Mouse (Mus musculus) cerebral cortex, adult 2 months (tissue): ENCODE measurements around the gene Atoh7.

ENCODE experiments used
- WGBS: fragments of 180-500 bp; shearing (Covaris S2); methylation state at CpG from one replicate; pipeline ENCODE4 v1.1.7; 2018; 5-methylcytosine and 5-hydroxymethylcytosine counted together

The Atoh7 gene

DNA sequence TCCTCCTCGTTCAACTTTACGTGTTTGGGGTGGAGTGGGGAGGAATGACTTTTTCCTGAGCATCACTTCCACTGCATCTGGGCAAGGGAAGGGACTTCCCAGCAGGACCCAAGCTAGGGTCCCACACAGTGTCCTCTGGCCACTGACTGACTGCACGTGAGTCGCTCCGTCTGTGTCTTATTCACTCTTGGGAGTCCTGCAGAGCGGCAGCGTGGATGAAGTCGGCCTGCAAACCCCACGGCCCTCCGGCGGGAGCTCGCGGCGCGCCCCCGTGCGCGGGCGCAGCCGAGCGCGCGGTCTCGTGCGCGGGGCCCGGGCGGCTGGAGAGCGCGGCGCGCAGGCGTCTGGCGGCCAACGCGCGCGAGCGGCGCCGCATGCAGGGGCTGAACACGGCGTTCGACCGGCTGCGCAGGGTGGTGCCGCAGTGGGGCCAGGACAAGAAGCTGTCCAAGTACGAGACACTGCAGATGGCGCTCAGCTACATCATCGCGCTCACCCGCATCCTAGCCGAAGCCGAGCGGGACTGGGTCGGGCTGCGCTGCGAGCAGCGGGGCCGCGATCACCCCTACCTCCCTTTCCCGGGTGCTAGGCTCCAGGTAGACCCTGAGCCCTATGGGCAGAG is 601 bp downstream of the Atoh7 start:
- under 1% methylated on average over 57 of the region's 62 CpGs for WGBS

DNA sequence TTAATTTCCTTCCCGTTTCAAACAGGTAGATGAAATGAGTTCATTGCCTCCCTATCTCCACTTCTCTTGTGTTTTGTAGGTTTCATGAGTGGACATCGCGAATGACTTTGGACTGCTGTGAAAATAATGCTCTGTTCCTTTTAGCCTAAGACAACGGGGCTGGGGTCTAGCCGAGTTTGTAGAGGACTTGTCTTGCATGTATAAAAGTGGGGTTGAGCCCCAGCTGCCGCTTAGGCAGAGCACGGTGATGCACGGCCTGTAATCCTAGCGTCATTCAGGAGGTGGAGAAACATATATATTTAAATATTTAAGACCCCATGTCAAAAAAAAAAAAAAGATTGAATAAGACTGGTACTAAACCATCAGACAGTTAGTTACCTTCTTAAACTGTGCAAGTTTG is 1.2 kb downstream of the Atoh7 start:
- WGBS, result 4% methylated on average over 9 of the region's 9 CpGs

DNA sequence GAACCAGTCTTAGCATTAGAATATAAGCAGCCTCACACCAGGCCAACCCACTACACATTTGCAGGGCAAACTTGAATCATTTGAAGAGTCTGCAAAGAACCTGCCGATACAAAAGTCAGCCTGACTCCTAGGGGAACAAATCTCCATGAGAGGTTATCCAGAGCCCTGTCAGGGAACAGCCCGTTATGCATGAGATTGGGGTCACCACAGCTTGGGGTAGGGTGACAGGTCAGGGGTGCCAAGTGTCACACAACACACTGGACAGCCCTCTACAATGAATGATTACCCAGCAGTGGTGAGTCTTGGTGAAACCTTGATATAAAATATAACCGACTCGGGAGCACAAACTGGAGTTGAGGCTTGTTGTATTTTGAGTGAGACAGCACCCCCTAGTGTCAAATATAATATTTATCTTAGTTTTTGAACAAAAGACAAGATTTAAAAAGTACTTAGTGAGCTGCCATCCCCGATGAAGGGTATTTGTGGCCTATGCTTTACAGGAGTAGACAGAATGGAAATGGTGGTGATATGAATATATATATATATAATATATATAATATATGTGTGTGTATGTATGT is 13.7 kb downstream of the Atoh7 start:
- WGBS, result 36% methylated on average over 5 of the region's 5 CpGs

DNA sequence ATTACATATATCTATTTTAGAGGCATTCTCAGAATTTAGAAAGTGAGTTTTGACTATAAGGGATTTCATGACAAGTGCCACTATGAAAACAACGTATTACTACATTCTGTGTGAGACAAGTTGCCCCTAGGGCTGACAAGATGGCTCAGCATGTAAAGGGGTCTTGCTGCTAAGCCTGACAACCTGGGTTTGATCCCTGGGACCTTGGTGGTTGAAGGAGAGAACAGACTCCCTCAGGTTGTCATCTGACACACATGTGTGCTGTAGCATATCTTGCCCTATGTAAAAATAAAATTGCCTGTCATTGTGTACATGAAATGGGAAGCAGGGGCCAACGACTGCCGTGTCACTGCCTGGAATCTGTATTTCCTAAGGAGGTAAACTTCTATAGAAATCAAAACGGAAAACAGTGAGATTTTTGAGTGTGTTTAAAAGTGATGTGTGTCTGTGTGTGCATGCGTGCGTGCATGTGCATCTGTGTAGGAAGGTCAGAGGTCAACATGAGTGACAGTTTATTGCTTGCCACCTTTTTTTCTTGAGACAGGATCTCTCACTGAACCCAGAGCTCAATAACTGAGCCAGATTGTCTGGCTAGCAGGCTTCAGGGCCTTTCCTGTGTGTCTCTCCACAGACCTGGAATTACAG is 14.4 kb downstream of the Atoh7 start:
- 84% methylated on average over 6 of the region's 6 CpGs for WGBS

DNA sequence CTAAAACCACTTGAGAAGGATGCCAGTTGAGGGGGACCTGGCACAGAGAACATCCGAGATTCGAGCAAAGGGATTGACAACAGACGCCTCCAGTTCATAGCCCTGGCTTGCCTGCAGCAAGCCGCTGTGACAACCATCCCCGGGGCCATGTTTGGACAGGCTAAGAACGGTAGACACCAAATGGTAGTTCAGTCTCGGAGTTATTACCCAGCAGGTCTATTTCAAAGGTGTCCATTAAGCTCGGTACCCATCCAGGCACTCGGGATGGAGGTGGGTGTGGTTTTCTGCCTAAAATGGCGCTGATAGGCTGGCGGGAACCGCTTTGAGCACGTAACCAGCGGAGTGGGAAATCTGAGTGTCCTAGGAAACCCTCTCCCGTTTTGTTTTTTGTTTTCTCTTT is 16.4 kb downstream of the Atoh7 start:
- WGBS, result 78% methylated on average over 15 of the region's 15 CpGs

DNA sequence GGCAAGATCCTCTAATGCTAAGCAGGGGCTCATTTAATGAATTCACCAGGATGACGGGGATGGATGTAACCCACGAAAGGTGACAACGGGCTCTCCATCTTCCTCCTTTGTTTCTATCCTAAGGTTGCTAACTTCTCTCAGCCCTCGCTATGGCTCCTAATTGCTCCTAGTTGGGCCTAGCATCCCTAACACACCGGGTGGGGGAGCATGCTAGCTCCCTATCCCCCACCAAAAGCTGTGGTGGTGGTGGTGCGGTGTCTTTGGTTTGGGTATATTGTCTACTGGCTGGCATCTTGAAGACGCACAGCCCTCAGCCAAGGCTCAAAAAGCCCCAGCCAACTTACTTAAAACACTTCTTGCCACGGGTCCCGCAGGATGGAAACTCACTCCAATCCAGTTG is 16.9 kb downstream of the Atoh7 start:
- WGBS, result 93% methylated on average over 9 of the region's 9 CpGs

DNA sequence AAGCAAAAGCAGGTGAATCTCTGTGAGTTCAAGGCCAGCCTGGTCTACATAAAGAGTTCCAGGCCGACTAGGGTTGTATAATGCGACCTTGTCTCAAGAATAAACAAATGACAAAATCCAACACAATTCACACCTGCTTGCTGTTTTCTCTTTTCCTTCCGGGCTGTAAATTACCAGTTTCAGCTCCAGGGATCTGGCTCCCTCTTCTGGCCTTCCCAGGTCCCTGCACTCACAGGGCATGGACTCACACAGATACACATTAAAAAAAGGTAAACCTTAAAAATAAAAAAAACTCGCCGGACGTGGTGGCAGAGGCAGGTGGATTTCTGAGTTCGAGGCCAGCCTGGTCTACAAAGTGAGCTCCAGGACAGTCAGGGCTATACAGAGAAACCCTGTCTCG is 18.1 kb downstream of the Atoh7 start:
- WGBS, result 97% methylated on average over 8 of the region's 8 CpGs

DNA sequence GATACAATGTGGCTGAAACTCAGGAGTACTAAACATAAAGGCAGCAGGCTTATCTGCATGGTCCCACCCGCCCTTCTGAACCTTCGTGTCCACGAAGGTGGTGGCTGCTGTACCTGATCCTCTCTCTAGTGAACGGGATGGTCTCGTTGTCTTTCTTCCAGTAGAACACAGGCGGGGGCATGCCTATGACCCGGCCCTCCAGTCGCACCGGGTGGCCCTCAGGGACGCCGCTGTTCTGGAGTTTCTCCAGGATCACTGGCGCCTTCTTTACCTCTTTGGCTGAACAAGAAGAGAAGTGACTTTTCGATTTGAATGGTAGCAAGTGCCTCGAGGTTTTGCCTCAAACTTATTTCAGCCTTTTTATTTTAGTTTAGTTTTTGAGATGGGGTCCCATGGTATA is 20.5 kb downstream of the Atoh7 start:
- WGBS, result 85% methylated on average over 14 of the region's 14 CpGs

DNA sequence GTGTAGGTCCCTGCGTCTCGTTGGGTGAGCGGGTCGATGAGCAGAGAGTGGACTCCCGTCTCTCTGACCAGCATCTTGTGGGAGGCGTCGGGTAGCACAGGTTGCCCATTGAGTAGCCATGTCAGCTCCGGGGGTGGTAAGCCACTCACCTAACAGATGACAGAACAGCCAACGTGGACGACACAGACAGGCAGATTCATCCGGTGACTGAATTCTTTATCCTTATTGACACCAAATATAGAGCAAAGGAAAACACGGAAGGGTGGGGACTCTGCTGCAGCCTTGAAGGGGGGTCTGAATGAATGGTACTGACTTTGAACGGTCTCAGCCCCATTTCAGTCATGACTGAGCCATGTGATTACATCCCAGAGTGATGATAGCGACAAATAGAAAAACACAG is 22.5 kb downstream of the Atoh7 start:
- WGBS, result 86% methylated on average over 14 of the region's 14 CpGs

DNA sequence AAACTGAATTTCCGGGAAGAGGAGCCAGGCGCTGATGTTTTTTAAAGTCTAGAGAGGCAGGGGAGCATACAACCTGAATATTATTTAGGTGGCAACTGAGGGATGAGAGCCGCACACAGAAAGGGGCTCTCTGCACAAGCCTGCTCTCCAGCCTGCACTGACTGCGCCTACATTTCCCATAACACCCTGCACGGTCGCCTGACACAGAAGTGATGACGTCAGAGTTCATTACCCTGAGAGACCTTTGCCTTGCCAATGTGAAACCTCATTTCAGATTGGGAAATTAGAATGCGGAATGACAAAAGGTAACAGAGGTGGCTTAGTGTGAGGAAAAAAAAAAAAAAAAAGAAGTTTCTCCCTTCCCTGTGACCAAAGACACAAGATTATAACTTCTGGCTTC is 23.1 kb downstream of the Atoh7 start:
- WGBS, result 46% methylated on average over 8 of the region's 8 CpGs

DNA sequence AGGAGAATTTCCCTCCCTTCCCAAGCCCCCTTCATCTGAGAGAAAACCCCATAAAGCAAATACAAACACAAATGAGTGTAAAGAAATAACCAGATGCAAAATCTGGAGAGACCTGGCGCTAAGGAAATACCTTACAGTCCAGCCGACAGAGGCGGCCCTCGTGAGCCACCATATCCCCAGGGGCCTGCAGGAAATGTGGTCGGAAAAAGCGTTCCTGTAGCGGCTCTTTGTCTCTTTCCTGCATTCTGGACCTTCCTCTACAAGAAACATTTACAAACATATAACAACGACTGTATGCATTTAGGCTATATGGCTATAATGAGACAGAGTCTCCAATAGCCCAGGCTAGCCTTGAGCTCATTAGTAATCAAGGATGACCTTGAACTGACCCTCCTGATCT is 23.7 kb downstream of the Atoh7 start:
- 85% methylated on average over 8 of the region's 8 CpGs for WGBS

DNA sequence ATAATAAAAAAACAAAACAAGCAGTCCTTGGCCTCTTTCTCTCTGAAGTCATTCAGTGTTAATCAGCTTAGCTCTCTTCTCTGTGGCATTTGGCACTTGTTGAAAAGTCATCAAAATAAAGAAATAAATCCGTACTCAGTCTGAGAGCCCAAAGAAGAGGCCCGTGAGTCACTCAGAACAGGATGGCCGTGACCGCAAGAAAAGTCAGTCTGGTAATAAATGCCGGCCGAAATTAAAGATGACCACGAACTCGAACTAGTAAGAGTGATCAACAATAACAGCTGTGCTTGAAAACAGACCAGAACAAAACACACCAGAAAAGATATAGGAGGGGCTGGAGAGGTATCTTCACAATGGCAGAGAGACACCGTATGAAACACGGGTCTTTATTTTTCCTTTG is 24.6 kb downstream of the Atoh7 start:
- 91% methylated on average over 10 of the region's 10 CpGs for WGBS

DNA sequence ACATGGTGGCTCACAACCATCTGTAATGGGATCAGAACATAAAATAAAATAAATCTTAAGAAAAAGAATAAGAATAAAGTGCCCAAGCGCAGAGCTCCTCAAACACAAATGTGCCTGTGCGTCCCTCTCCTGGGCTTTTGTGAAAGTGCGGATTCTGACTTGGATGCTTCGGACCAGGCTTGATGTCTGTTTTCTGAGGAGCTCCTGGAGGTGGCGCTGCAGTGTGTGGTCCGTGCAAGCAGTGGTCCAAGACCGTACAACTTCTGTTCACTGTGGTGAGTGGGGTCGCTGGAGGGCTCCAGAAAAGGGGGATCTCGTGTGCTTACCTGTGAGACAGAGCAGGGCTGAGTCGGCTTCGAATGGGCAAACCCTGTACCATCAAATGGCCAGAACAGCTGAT is 25.9 kb downstream of the Atoh7 start:
- WGBS, result 41% methylated on average over 11 of the region's 11 CpGs

DNA sequence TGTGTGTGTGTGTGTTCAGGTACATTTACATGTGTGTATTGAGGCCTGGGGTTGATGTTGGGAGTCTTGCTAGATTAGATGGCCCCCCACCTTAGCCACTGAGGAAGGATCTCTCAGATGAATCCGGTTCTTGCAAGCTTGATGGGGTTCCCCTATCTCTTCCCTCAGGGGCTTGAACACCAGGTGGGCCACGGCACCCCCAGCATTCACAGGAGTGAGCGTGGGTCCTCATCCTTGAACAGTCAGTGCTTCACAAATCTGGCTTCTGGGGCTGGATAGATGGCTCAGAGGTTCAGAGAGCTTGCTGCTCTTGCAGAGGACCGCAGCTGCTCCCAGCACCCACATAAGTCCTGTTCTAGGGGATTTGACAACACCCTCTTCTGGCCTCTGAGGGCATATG is 26.7 kb downstream of the Atoh7 start:
- WGBS, result 95% methylated on average over 4 of the region's 4 CpGs

DNA sequence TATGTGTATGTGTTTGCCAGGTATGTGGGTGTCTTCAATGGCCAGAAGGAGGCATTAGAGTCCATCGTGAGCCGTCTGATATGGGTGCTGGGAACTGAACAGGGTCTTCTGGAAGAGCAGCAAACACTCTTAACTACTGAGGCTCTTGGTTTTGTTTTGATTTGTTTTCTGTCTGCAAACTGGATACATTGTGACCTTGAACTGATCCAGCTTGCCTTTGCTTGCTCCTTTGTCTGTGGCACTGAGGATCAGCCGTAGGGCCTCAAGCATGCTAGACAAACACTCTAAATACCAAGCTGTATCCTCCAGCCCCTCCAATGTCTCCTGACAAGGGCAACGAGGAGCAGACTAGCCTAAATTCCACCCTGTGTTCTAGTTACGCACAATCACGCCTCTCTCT is 27.7 kb downstream of the Atoh7 start:
- WGBS, result 95% methylated on average over 6 of the region's 6 CpGs

DNA sequence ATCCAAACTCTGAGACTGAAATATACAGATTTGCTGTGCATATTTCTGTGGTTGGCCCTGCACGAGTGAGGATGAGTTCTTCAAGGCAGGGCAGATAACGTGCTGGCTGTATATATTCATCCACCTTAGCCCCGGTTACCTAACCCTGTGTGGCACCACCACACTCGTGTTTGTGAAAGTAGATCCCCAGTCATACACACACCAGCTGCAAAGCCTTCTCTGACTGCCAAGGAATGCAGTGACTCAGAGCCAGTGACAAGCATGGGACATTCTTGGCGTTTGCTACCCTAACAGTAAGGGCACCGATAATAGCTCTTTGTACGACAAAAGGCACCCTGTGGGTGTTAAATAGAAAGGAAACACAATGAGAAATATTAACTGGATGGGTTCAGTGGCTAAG is 28.8 kb downstream of the Atoh7 start:
- WGBS, result 27% methylated on average over 7 of the region's 7 CpGs

DNA sequence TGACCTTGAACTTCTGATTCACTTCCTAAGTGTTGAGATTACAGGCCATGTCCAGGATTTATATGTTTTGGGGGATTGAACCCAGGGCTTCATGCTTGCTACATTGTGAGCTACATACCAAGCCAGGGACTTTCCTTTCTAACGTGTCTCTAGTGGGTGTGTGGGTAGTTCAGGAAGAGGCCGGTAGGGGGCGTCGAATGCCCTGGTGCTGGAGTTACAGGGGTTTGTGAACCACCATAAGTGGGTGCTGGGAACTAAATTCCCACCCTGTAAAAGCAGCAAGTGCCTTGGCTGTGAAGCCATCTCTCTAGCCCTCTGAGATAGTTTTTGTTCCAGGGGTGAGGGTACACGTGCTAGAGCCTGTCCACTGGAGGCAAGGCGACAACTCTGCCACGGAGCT is 31.0 kb downstream of the Atoh7 start:
- 75% methylated on average over 7 of the region's 7 CpGs for WGBS

DNA sequence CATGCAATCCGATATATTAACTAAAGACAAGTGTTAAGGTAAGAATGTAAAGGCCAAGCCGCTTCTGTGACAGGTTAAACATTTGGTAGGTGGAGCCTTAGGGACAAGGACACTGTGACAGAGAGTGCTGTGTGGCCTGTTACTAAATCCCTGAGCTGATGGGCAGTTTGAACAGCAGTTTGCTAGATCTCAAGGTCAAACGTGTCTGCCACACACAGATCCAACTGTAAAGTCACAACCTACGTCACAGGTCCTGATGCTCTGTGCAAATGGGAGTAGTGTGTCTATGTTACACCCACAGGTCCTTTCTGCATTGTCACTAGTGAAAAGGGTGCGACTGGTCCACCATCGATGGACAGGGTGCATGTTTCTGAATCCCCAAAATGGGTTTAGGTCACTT is 32.9 kb downstream of the Atoh7 start:
- 92% methylated on average over 6 of the region's 6 CpGs for WGBS

DNA sequence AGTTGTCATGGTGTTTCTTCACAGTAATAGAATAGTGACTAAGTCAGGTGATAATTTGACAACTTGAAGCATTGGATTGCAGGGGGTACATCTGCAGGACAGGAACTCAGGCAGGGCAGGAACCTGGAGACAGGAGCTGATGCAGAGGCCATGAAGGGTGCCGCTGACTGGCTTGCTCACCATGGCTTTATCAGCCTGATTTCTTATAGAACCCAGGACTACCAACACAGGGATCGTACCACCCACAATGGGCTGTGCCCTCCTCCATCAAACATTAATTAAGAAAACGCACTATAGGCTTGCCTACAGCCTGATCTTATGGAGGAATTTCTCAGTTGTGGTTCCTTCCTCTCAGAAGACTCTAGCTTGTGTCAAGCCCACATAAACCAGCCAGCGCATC is 33.9 kb downstream of the Atoh7 start:
- 90% methylated on average over 4 of the region's 4 CpGs for WGBS

DNA sequence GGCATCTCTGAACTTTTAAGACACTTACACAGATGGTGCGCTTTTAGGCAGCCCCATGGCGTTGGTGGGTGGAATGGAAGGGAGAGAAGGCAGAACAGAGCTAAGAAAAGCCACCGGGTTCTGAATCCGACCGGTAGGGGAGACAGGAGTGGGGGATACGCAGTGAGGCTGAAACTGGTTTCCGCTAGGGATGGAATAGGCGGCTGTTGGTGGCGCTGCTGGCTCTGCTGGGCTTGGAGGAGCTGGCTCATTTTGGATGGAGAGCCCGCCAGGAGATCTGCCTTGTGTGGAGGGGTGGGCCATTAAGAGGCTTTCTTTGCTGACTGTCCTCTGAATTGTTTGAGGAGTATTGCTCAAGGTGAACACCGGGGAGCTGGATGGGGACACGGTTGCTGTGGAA is 36.2 kb downstream of the Atoh7 start:
- WGBS, result 45% methylated on average over 12 of the region's 12 CpGs

DNA sequence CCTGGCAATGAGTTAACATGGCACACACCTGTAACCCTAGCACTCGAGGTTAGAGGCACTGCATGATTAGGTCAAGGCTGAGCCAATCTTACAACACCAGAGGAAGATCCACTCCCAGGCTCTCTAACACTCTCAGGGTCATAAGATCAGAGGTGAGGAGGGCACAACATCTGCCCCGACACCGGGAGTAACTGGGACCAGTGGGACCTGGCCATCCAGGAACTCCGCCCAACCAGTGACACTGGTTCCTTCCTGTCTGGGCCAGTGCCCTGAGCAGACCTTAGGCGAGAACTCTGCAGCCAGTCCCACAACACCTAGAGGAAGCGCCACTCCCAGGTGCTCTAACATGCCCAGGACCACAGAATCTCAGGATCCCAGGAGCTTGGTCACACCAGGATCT is 37.0 kb downstream of the Atoh7 start:
- 81% methylated on average over 6 of the region's 6 CpGs for WGBS

DNA sequence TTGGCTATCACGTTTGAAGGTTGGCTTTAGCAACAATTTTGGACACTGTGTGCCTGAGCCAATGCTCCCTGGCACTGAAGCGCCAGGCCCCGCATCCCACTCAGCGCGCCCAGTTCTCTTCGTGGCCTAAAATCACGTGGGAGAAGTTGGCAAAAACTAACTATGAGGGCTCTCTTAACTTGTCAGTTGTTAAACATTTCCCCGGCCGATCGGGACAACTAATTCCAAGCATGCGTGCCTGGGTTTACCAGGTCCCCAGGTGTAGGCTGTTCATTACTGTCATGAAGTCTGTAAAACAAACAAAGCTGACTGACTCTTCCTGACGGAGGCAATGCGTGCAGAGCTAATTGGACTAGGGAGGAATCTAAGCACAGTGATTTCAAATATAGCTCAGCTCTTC is 43.2 kb downstream of the Atoh7 start:
- 67% methylated on average over 13 of the region's 13 CpGs for WGBS
